Mouse (Mus musculus): ENCODE measurements around the gene Spata31d1a.

- TF ChIP-seq CTCF (IDR thresholded peaks at IDR 0.05; ENCODE audit: low read depth, low read length), result no peak
- no peak for TF ChIP-seq POLR2AphosphoS5 (IDR thresholded peaks at IDR 0.05; ENCODE audit: insufficient replicate concordance, low read depth, low read length)
These were observed 28.3 kb upstream of the Spata31d1a start for GRCm38 (mm10) chr13:59738455-59738854.

All from G1E (cell line).